In the genomic region with DNA sequence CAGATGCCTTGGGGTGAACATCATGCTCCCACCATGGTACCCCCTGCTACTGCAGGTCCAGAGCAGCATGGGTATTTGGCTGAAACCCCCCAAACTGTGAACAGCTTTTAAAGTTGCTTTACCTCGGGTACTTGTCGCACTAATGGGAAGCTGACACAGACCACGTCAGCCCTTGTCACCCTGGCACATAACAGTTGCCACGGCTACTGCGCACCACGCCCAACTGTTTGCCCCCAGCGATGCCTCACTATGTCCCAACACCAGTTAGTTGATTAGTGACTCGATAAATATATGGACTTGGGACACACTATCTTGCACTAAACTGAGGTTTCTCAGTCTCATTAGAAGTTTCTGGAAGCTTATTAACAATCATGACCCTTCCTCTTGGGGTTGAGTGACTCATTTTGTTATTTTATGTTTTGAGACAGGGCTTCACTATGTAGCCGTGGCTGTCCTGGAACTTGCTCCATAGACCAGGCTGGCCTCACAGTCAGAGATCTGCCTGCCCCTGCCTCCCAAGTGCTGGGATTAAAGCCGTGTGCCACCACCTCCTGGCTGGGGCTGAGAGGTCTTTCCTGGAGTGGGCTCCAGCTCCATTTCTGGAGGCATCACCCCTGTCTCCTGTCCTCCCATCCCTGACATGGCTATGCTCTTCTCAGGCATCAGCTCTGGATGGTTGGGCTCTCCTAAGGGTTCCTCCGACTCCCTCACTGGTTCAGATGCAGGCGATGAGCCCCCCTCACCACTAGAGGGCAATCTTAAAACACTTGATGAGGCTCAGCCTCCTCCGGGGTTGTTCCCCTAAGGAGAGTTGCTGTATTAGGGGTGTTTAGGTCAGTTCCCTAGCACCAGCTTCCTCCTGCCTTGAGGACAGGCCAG, we compare ENCODE assay signal across 8 mouse cellular contexts. TPM values are rescaled to one million over a fixed set of nuclear protein-coding genes. Genes with fewer than 3 reads are reported as not detected.
DNase-seq lines count a peak whose midpoint lies in the region; ATAC-seq and TF ChIP-seq lines count a peak whose summit lies in the region.

No protein-coding gene starts in this region.

- peak; percentile 80 for DNase-seq in CD4-positive, CD25-positive, alpha-beta regulatory T cell, adult 2 months (ENCODE audit: low read depth, low spot score)
- peak; percentile 83 for DNase-seq in brain, embryonic 14.5 days (ENCODE audit: low read depth)
- DNase-seq in kidney, postnatal 10 days: peak; percentile 88
- peak; percentile 80 for DNase-seq in neural tube, embryonic 10.5 days (ENCODE audit: extremely low spot score, low spot score)

- H3K36me3 ChIP-seq in heart, embryonic 13.5 days: no peaks in the 10 kb centered on the region
- no peaks in the 10 kb centered on the region for H3K36me3 ChIP-seq in liver, embryonic 12.5 days
- H3K36me3 ChIP-seq in stomach, embryonic 15.5 days: no peaks in the 10 kb centered on the region

- no peak for TF ChIP-seq POLR2A in brain, embryonic 14.5 days (IDR thresholded peaks at IDR 0.05; ENCODE audit: borderline replicate concordance, extremely low read depth, insufficient read depth, insufficient read length, poor library complexity, severe bottlenecking)

- ATAC-seq in erythroid progenitor cell, adult 5-6 weeks (replicated peaks; ENCODE audit: low FRiP score, poor library complexity, severe bottlenecking): peak; percentile 80
- no peak for ATAC-seq in heart, embryonic 13.5 days (ENCODE audit: extremely low read depth, insufficient number of reproducible peaks, low FRiP score, low TSS enrichment)
- peak; percentile 74 for ATAC-seq in liver, embryonic 12.5 days
- ATAC-seq in stomach, embryonic 15.5 days (ENCODE audit: insufficient read depth, low FRiP score, low read depth): peak; percentile 58; the same call in 1 of the 2 replicates

- no peak overlapping the region for H3K27ac ChIP-seq in heart, embryonic 13.5 days (replicated peaks)
- no peak overlapping the region for H3K27ac ChIP-seq in liver, embryonic 12.5 days
- no peak overlapping the region for H3K27ac ChIP-seq in stomach, embryonic 15.5 days

- peaks cover 11% of the 10 kb centered on the region; the same call in 1 of the 2 replicates for H3K4me1 ChIP-seq in heart, embryonic 13.5 days
- peaks cover 17% of the 10 kb centered on the region for H3K4me1 ChIP-seq in liver, embryonic 12.5 days
- peaks cover 5% of the 10 kb centered on the region; the same call in 1 of the 2 replicates for H3K4me1 ChIP-seq in stomach, embryonic 15.5 days

- peak overlapping the region; percentile 58 for H3K4me2 ChIP-seq in heart, embryonic 13.5 days
- peak overlapping the region; percentile 26 for H3K4me2 ChIP-seq in liver, embryonic 12.5 days
- peak overlapping the region; percentile 47 for H3K4me2 ChIP-seq in stomach, embryonic 15.5 days

- H3K4me3 ChIP-seq in heart, embryonic 13.5 days: peak overlapping the region; percentile 26
- no peak overlapping the region for H3K4me3 ChIP-seq in liver, embryonic 12.5 days
- no peak overlapping the region for H3K4me3 ChIP-seq in stomach, embryonic 15.5 days (replicated peaks)

- no peaks in the 10 kb centered on the region for H3K9me3 ChIP-seq in heart, embryonic 13.5 days
- no peaks in the 10 kb centered on the region for H3K9me3 ChIP-seq in liver, embryonic 12.5 days (replicated peaks)
- no peaks in the 10 kb centered on the region for H3K9me3 ChIP-seq in stomach, embryonic 15.5 days

- TF ChIP-seq CTCF in brain, embryonic 14.5 days (IDR thresholded peaks at IDR 0.05; ENCODE audit: borderline replicate concordance, extremely low read depth, insufficient read depth, insufficient read length): peak; percentile 91

- WGBS in heart, embryonic 13.5 days: 56% methylated on average over 13 of the region's 13 CpGs
- WGBS in liver, embryonic 12.5 days (ENCODE audit: insufficient replicate concordance): 47% methylated on average over 13 of the region's 13 CpGs
- WGBS in stomach, embryonic 15.5 days: 60% methylated on average over 13 of the region's 13 CpGs

- no peaks in the 10 kb centered on the region for H3K27me3 ChIP-seq in heart, embryonic 13.5 days (replicated peaks)
- peaks cover 27% of the 10 kb centered on the region for H3K27me3 ChIP-seq in liver, embryonic 12.5 days (replicated peaks)
- H3K27me3 ChIP-seq in stomach, embryonic 15.5 days (replicated peaks): no peaks in the 10 kb centered on the region

- H3K9ac ChIP-seq in heart, embryonic 13.5 days: peak overlapping the region; percentile 58; the same call in 1 of the 2 replicates
- H3K9ac ChIP-seq in liver, embryonic 12.5 days: no peak overlapping the region
- H3K9ac ChIP-seq in stomach, embryonic 15.5 days: no peak overlapping the region

RNA-seq across cellular contexts. Expression of a gene that starts 22.7 kb away (rescaled TPM):
- 58.7 and 65.0 TPM in 2 replicates for polyA plus RNA-seq in brain, embryonic 14.5 days (2012; rRNA removed)
- 2.5 TPM in 1 of 2 replicates, not detected in the other for total RNA-seq in erythroid progenitor cell, adult 5-6 weeks (2015; ENCODE audit: low replicate concordance)
- 0.30 and 8.6 TPM in 2 replicates for total RNA-seq in erythroid progenitor cell, adult 5-6 weeks (2017; ENCODE audit: low replicate concordance)
- polyA plus RNA-seq in heart, embryonic 13.5 days (2015; fragmentation: Nextera tagmentation; extraction: Ambion mirVana): 76.8 and 85.8 TPM in 2 replicates
- polyA plus RNA-seq in liver, embryonic 12.5 days (2016; fragmentation: Nextera tagmentation; extraction: Ambion mirVana): 14.5 and 14.8 TPM in 2 replicates
- 51.5 and 55.0 TPM in 2 replicates for polyA plus RNA-seq in stomach, embryonic 15.5 days (2015; fragmentation: Nextera tagmentation; extraction: Ambion mirVana)
